Mouse (Mus musculus) heart, embryonic 11.5 days (tissue): ENCODE results near the gene Pam. TPM values are rescaled to one million over a fixed set of nuclear protein-coding genes. Genes with fewer than 3 reads are reported as not detected.

Experiments
- ATAC-seq: fragments of 200-750 bp; cut with Nextera tagmentation; replicated peaks from 2 replicates; pipeline ENCODE4 v1.8.0; 2017; ENCODE audit warnings: moderate library complexity; ENCODE audit not compliant: insufficient number of reproducible peaks, low FRiP score, low TSS enrichment
- H3K27ac ChIP-seq: fragments of 300-500 bp; sonication (generic); 2 replicates; pipeline ENCODE4 v1.5.1; 2014; ENCODE audit warnings: mild to moderate bottlenecking, low read depth, low read length
- H3K27me3 ChIP-seq: fragments of 300-500 bp; sonication (generic); 2 replicates; pipeline ENCODE4 v1.6.1; 2014; ENCODE audit warnings: mild to moderate bottlenecking, low read length, mixed read lengths; ENCODE audit not compliant: control insufficient read depth, insufficient read depth
- H3K36me3 ChIP-seq: fragments of 300-500 bp; sonication (generic); 2 replicates; pipeline ENCODE4 v1.6.1; 2014; ENCODE audit warnings: mild to moderate bottlenecking, low read length, moderate library complexity, mixed read lengths; ENCODE audit not compliant: control insufficient read depth, insufficient read depth
- H3K4me1 ChIP-seq: fragments of 300-500 bp; sonication (generic); 2 replicates; pipeline ENCODE4 v1.6.1; 2014; ENCODE audit warnings: low read length; ENCODE audit not compliant: control insufficient read depth, insufficient read depth
- H3K4me2 ChIP-seq: fragments of 300-500 bp; sonication (generic); 2 replicates; pipeline ENCODE4 v1.6.1; 2014; ENCODE audit warnings: mild to moderate bottlenecking, moderate library complexity
- H3K4me3 ChIP-seq: fragments of 300-500 bp; sonication (generic); 2 replicates; pipeline ENCODE4 v1.5.1; 2014; ENCODE audit warnings: low read depth, low read length
- H3K9ac ChIP-seq: fragments of 300-500 bp; sonication (generic); 2 replicates; pipeline ENCODE4 v1.6.1; 2014; ENCODE audit warnings: mild to moderate bottlenecking, low read depth, low read length, moderate library complexity
- H3K9me3 ChIP-seq: fragments of 300-500 bp; sonication (generic); replicated peaks from 2 replicates; pipeline ENCODE4 v1.6.1; 2016; ENCODE audit warnings: low read length; ENCODE audit not compliant: control insufficient read depth
- WGBS: fragments of 180-500 bp; shearing (Covaris S2); extraction: QIAGEN DNeasy Blood & Tissue Kit; methylation state at CpG from one replicate; pipeline ENCODE4 v1.1.7; 2014; ENCODE audit not compliant: insufficient replicate concordance; 5-methylcytosine and 5-hydroxymethylcytosine counted together
- polyA plus RNA-seq: library from polyadenylated mRNA; unstranded; fragments of >200 nt; fragmentation: Nextera tagmentation; extraction: Ambion mirVana; gene quantifications from 2 replicates; pipeline ENCODE4 v1.2.1, GENCODE M21; 2014

Pam gene
- polyA plus RNA-seq, 1 experiment from 2014 or later, result 317 TPM

GRCm38 (mm10) chr1:98055591-98055990 lies 39.9 kb downstream of the Pam start:
- Histone ChIP-seq H3K4me3 (no peak overlapping the region), H3K36me3 (no peaks in the 10 kb centered on the region), H3K4me2 (no peak overlapping the region), H3K9me3 (no peaks in the 10 kb centered on the region), H3K4me1 (no peaks in the 10 kb centered on the region; the same call in 1 of the 2 replicates), H3K9ac (no peak overlapping the region), H3K27me3 (no peaks in the 10 kb centered on the region), H3K27ac (no peak overlapping the region)
- 78% methylated on average over 8 of the region's 8 CpGs for WGBS
- ATAC-seq, result no peak

GRCm38 (mm10) chr1:98053994-98054393 lies 41.5 kb downstream of the Pam start:
- H3K4me3 ChIP-seq, result no peak overlapping the region
- no peaks in the 10 kb centered on the region for H3K27me3 ChIP-seq
- H3K27ac ChIP-seq, result no peak overlapping the region
- no peaks in the 10 kb centered on the region for H3K36me3 ChIP-seq
- no peak overlapping the region for H3K4me2 ChIP-seq
- WGBS, result 53% methylated on average over 3 of the region's 3 CpGs
- no peaks in the 10 kb centered on the region for H3K9me3 ChIP-seq
- no peak overlapping the region for H3K9ac ChIP-seq
- H3K4me1 ChIP-seq, result no peaks in the 10 kb centered on the region
- no peak for ATAC-seq

- no peak for ATAC-seq
- WGBS, result 91% methylated on average over 2 of the region's 2 CpGs
- H3K4me1 ChIP-seq, result no peaks in the 10 kb centered on the region
Measured at GRCm38 (mm10) chr1:98053447-98053846, 42.0 kb downstream of the Pam start.

GRCm38 (mm10) chr1:98052775-98053174 lies 42.7 kb downstream of the Pam start:
- Histone ChIP-seq H3K9me3 (no peaks in the 10 kb centered on the region), H3K4me1 (peaks cover 6% of the 10 kb centered on the region), H3K27me3 (no peaks in the 10 kb centered on the region), H3K4me2 (no peak overlapping the region), H3K36me3 (no peaks in the 10 kb centered on the region), H3K9ac (no peak overlapping the region), H3K27ac (no peak overlapping the region), H3K4me3 (no peak overlapping the region)
- no peak for ATAC-seq
- WGBS, result 86% methylated on average over 4 of the region's 4 CpGs

More at GRCm38 (mm10) chr1:98053447-98053846, 42.0 kb downstream of the Pam start:
- no peak overlapping the region for H3K4me2 ChIP-seq
- no peak overlapping the region for H3K9ac ChIP-seq
- H3K9me3 ChIP-seq, result no peaks in the 10 kb centered on the region
- H3K36me3 ChIP-seq, result no peaks in the 10 kb centered on the region
- H3K27me3 ChIP-seq, result no peaks in the 10 kb centered on the region
- no peak overlapping the region for H3K4me3 ChIP-seq
- H3K27ac ChIP-seq, result no peak overlapping the region

GRCm38 (mm10) chr1:98051039-98051438 lies 44.4 kb downstream of the Pam start:
- no peak overlapping the region for H3K4me2 ChIP-seq
- H3K9me3 ChIP-seq, result no peaks in the 10 kb centered on the region
- H3K4me3 ChIP-seq, result no peak overlapping the region
- no peak for ATAC-seq
- no peaks in the 10 kb centered on the region for H3K36me3 ChIP-seq
- peaks cover 6% of the 10 kb centered on the region for H3K4me1 ChIP-seq
- no peaks in the 10 kb centered on the region for H3K27me3 ChIP-seq
- WGBS, result 59% methylated on average over 3 of the region's 3 CpGs
- no peak overlapping the region for H3K27ac ChIP-seq
- no peak overlapping the region for H3K9ac ChIP-seq

GRCm38 (mm10) chr1:98049756-98050155 lies 45.7 kb downstream of the Pam start:
- Histone ChIP-seq H3K9ac (no peak overlapping the region), H3K27me3 (no peaks in the 10 kb centered on the region), H3K27ac (no peak overlapping the region), H3K4me1 (peaks cover 6% of the 10 kb centered on the region), H3K9me3 (no peaks in the 10 kb centered on the region), H3K36me3 (no peaks in the 10 kb centered on the region), H3K4me3 (no peak overlapping the region), H3K4me2 (no peak overlapping the region)
- 84% methylated on average over 7 of the region's 7 CpGs for WGBS
- no peak for ATAC-seq

DNA sequence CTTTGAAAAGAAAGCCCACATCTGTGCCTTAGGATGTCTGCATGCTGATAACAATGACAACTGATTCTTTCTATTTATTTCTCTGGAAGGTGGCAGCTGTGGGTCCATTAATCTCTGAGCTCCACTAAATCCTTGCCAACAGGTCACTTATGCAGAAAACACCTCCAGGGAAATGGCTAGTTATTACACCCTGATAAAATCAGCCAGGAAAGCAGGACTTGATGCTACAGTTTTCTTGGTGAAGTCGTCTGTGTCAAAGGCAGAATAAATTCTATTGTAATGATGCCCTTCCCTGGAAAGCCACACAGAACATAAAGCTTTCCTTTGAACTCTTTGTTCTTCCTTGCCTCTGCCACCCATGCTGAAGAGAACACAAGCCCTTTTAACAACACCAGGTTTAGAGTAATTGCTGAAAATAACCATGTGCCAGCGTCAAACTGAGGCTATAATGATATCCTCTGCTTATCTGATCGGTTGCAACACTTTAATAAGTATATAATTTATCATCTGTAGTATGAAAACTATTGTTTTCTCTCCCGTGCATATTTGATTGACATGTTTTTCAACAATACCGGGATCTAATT lies 47.1 kb downstream of the Pam start:
- ATAC-seq, result no peak
- Histone ChIP-seq H3K9me3 (no peaks in the 10 kb centered on the region), H3K36me3 (no peaks in the 10 kb centered on the region), H3K4me2 (no peak overlapping the region), H3K27ac (no peak overlapping the region), H3K4me1 (peaks cover 6% of the 10 kb centered on the region), H3K9ac (no peak overlapping the region), H3K27me3 (no peaks in the 10 kb centered on the region), H3K4me3 (no peak overlapping the region)
- 60% methylated on average over 5 of the region's 5 CpGs for WGBS

- Histone ChIP-seq H3K27ac (no peak overlapping the region), H3K9ac (no peak overlapping the region), H3K36me3 (no peaks in the 10 kb centered on the region), H3K4me3 (no peak overlapping the region), H3K9me3 (no peaks in the 10 kb centered on the region), H3K4me2 (no peak overlapping the region), H3K4me1 (peaks cover 6% of the 10 kb centered on the region), H3K27me3 (no peaks in the 10 kb centered on the region)
- no peak for ATAC-seq
- 33% methylated on average over 10 of the region's 10 CpGs for WGBS
Measured at GRCm38 (mm10) chr1:98047284-98048217, 47.9 kb downstream of the Pam start.
